Mouse (Mus musculus): ENCODE results near the gene Dpp7. TPM values are rescaled to one million over a fixed set of nuclear protein-coding genes. Genes with fewer than 3 reads are reported as not detected.

The Dpp7 gene
- polyA plus RNA-seq, 3 experiments from 2014 or later: 10.2 to 24.6 (median 21.1) TPM

- no peak for ATAC-seq
Observed at GRCm38 (mm10) chr2:25310180-25310579, 46.0 kb downstream of the Dpp7 start.

- no peak for ATAC-seq
Observed at GRCm38 (mm10) chr2:25305587-25306359, 50.4 kb downstream of the Dpp7 start.

- peak; percentile 71 for ATAC-seq
Observed at GRCm38 (mm10) chr2:25304657-25305541, 51.3 kb downstream of the Dpp7 start.

GRCm38 (mm10) chr2:25303931-25304656 is 52.1 kb downstream of the Dpp7 start:
- no peak for ATAC-seq

GRCm38 (mm10) chr2:25303452-25303851 is 52.7 kb downstream of the Dpp7 start:
- no peak for ATAC-seq

Other genes with a start within 250 kb of the Dpp7 start
- 1 to 10 TPM in 1 of 3 experiments, under 1 TPM in 2; 0.54 to 1.2 (median 0.59) TPM for gene Nrarp, start 175.6 kb downstream of the Dpp7 start, polyA plus RNA-seq (2017; shearing (Covaris generic))
- gene Tor4a, start 159.5 kb downstream of the Dpp7 start, polyA plus RNA-seq (2017; shearing (Covaris generic)): 10 to 100 TPM; 55.3 to 73.9 (median 67.2) TPM
- 10 to 100 TPM; 46.6 to 50.3 (median 47.0) TPM for gene Nelfb, start 144.9 kb downstream of the Dpp7 start, polyA plus RNA-seq (2017; shearing (Covaris generic))
- gene Stpg3, start 141.7 kb downstream of the Dpp7 start, polyA plus RNA-seq (2017; shearing (Covaris generic)): not detected
- not detected for gene Fam166a, start 137.6 kb downstream of the Dpp7 start, polyA plus RNA-seq (2017; shearing (Covaris generic))
- 100 to 1,000 TPM in 1 of 3 experiments, 10 to 100 TPM in 2; 90.3 to 208 (median 96.5) TPM for gene Tubb4b, start 131.7 kb downstream of the Dpp7 start, polyA plus RNA-seq (2017; shearing (Covaris generic))
- not detected for gene Slc34a3, start 122.0 kb downstream of the Dpp7 start, polyA plus RNA-seq (2017; shearing (Covaris generic))
- gene Rnf224, start 119.6 kb downstream of the Dpp7 start, polyA plus RNA-seq (2017; shearing (Covaris generic)): not detected
- gene Rnf208, start 114.1 kb downstream of the Dpp7 start, polyA plus RNA-seq (2017; shearing (Covaris generic)): 1 to 10 TPM in 1 of 3 experiments, under 1 TPM in 2; 0.53 to 1.6 (median 0.99) TPM
- not detected for gene Cysrt1, start 113.9 kb downstream of the Dpp7 start, polyA plus RNA-seq (2017; shearing (Covaris generic))
- gene AL732309.1, start 109.5 kb downstream of the Dpp7 start, polyA plus RNA-seq (2017; shearing (Covaris generic)): 1 to 10 TPM; 2.3 to 9.2 (median 4.0) TPM
- gene Tmem203, start 100.9 kb downstream of the Dpp7 start, polyA plus RNA-seq (2017; shearing (Covaris generic)): 10 to 100 TPM in 1 of 3 experiments, 1 to 10 TPM in 2; 8.3 to 13.7 (median 8.7) TPM
- gene Tprn, start 93.7 kb downstream of the Dpp7 start, polyA plus RNA-seq (2017; shearing (Covaris generic)): 1 to 10 TPM; 3.4 to 4.7 (median 3.9) TPM
- 100 to 1,000 TPM; 111 to 156 (median 121) TPM for gene Ssna1, start 83.9 kb downstream of the Dpp7 start, polyA plus RNA-seq (2017; shearing (Covaris generic))
- gene Anapc2, start 83.9 kb downstream of the Dpp7 start, polyA plus RNA-seq (2017; shearing (Covaris generic)): 10 to 100 TPM; 29.3 to 44.6 (median 39.2) TPM
- not detected for gene Tmem210, start 68.2 kb downstream of the Dpp7 start, polyA plus RNA-seq (2017; shearing (Covaris generic))
- gene Lrrc26, start 66.4 kb downstream of the Dpp7 start, polyA plus RNA-seq (2017; shearing (Covaris generic)): not detected
- gene Grin1, start 37.2 kb downstream of the Dpp7 start, polyA plus RNA-seq (2017; shearing (Covaris generic)): not detected
- gene Man1b1, start 24.0 kb downstream of the Dpp7 start, polyA plus RNA-seq (2017; shearing (Covaris generic)): 10 to 100 TPM; 21.2 to 24.3 (median 23.1) TPM
- 10 to 100 TPM; 12.2 to 20.6 (median 18.3) TPM for gene Uap1l1, start 9.3 kb upstream of the Dpp7 start, polyA plus RNA-seq (2017; shearing (Covaris generic))
- 10 to 100 TPM in 1 of 3 experiments, under 1 TPM in 2; 0.44 to 10.5 (median 0.80) TPM for gene Sapcd2, start 16.0 kb upstream of the Dpp7 start, polyA plus RNA-seq (2017; shearing (Covaris generic))
- 1 to 10 TPM in 1 of 3 experiments, under 1 TPM in 1, not detected in 1; 0.49 to 1.3 TPM for gene Entpd2, start 39.5 kb upstream of the Dpp7 start, polyA plus RNA-seq (2017; shearing (Covaris generic))
- gene Npdc1, start 43.0 kb upstream of the Dpp7 start, polyA plus RNA-seq (2017; shearing (Covaris generic)): 1 to 10 TPM; 2.8 to 6.1 (median 6.0) TPM
- 10 to 100 TPM in 1 of 3 experiments, 1 to 10 TPM in 2; 4.1 to 14.7 (median 7.2) TPM for gene Fut7, start 66.9 kb upstream of the Dpp7 start, polyA plus RNA-seq (2017; shearing (Covaris generic))
- gene Abca2, start 72.3 kb upstream of the Dpp7 start, polyA plus RNA-seq (2017; shearing (Covaris generic)): 10 to 100 TPM; 31.4 to 59.3 (median 41.8) TPM
- 1 to 10 TPM; 1.2 to 1.9 (median 1.6) TPM for gene Clic3, start 100.5 kb upstream of the Dpp7 start, polyA plus RNA-seq (2017; shearing (Covaris generic))
- 10 to 100 TPM; 70.4 to 92.1 (median 89.2) TPM for gene Paxx, start 104.7 kb upstream of the Dpp7 start, polyA plus RNA-seq (2017; shearing (Covaris generic))
- not detected for gene Ptgds, start 113.7 kb upstream of the Dpp7 start, polyA plus RNA-seq (2017; shearing (Covaris generic))
- not detected for gene Lcn12, start 137.6 kb upstream of the Dpp7 start, polyA plus RNA-seq (2017; shearing (Covaris generic))
- gene Fbxw5, start 144.4 kb upstream of the Dpp7 start, polyA plus RNA-seq (2017; shearing (Covaris generic)): 10 to 100 TPM; 49.1 to 88.0 (median 76.8) TPM
- 1 to 10 TPM; 2.1 to 5.1 (median 3.4) TPM for gene C8g, start 145.4 kb upstream of the Dpp7 start, polyA plus RNA-seq (2017; shearing (Covaris generic))
- gene Traf2, start 190.6 kb upstream of the Dpp7 start, polyA plus RNA-seq (2017; shearing (Covaris generic)): 10 to 100 TPM; 74.8 to 85.3 (median 76.1) TPM
- gene Edf1, start 201.5 kb upstream of the Dpp7 start, polyA plus RNA-seq (2017; shearing (Covaris generic)): 100 to 1,000 TPM; 246 to 394 (median 269) TPM
- gene Mamdc4, start 218.5 kb upstream of the Dpp7 start, polyA plus RNA-seq (2017; shearing (Covaris generic)): 1 to 10 TPM in 2 of 3 experiments, under 1 TPM in 1; 0.85 to 2.2 (median 1.3) TPM
- 10 to 100 TPM; 37.0 to 64.3 (median 56.2) TPM for gene Phpt1, start 218.9 kb upstream of the Dpp7 start, polyA plus RNA-seq (2017; shearing (Covaris generic))
- under 1 TPM in 1 of 3 experiments, not detected in 2; 0.07 TPM for gene Ajm1, start 225.4 kb upstream of the Dpp7 start, polyA plus RNA-seq (2017; shearing (Covaris generic))

Measured in inflammation-experienced regulatory T-cells, adult 6 months (primary cell).